Mouse (Mus musculus) cerebellum, adult 2 months (tissue): ENCODE data around the gene Tex261.

Experiments
- CTCF ChIP-seq: fragments of 200-500 bp; IDR thresholded peaks from 2 replicates; pipeline ENCODE4 v1.5.1; 2011; ENCODE audit warnings: low read depth, mild to moderate bottlenecking, control low read depth, low read length, moderate library complexity, borderline replicate concordance; ENCODE audit not compliant: insufficient read depth
- POLR2A ChIP-seq: fragments of 200-500 bp; IDR thresholded peaks from 2 replicates; pipeline ENCODE4 v1.6.1; 2011; ENCODE audit warnings: low read length, control low read depth, borderline replicate concordance; ENCODE audit not compliant: insufficient read depth

GRCm38 (mm10) chr6:83774781-83775563, 641 bp downstream of the Tex261 start:
- no peak for TF ChIP-seq CTCF
- no peak for TF ChIP-seq POLR2A
